ENCODE assay signal across 14 mouse cellular contexts in genomic region chr14:121653241-121653640, GRCm38 (mm10).
DNase-seq lines count a peak whose midpoint lies in the region; ATAC-seq lines count a peak whose summit lies in the region.
"Had no signal": no experiment of that assay in that cellular context is flagged by ENCODE, and none has a peak within 500 bp of the region (broad histone marks: within the 10 kb centered on the region; RNA-seq: fewer than 3 reads in every experiment).

No protein-coding gene starts in this region.

- H3K9me3 ChIP-seq in heart, embryonic 14.5 days (ENCODE audit: control insufficient read depth, low read length): no peaks in the 10 kb centered on the region
- H3K9me3 ChIP-seq: forebrain, embryonic 13.5 days; G1E had no signal

- 52% methylated on average over 7 of the region's 7 CpGs for WGBS in heart, embryonic 14.5 days

- ATAC-seq in heart, embryonic 14.5 days (ENCODE audit: insufficient number of reproducible peaks, insufficient read depth, low FRiP score, low read depth): no peak
- ATAC-seq in cerebellum, adult (ENCODE audit: insufficient number of reproducible peaks, low FRiP score, low TSS enrichment): peak; percentile 80; the same call in 1 of the 2 replicates
- ATAC-seq: forebrain, embryonic 13.5 days had no signal

- no peak for DNase-seq in heart, postnatal 36 days
- peak; percentile 86 for DNase-seq in cerebellum, adult 8-10 months
- peak; percentile 31 to 38 for DNase-seq in heart, postnatal 10 days
- DNase-seq in ovary, adult 18-20 months (ENCODE audit: low spot score): no peak
- no peak for DNase-seq in kidney, postnatal 10 days
- DNase-seq: adrenal gland, adult 2 months; lung, postnatal 4 days; spleen, adult 18-20 months had no signal

- no peaks in the 10 kb centered on the region for H3K27me3 ChIP-seq in heart, embryonic 14.5 days (ENCODE audit: control insufficient read depth, insufficient read depth, low read length)
- H3K27me3 ChIP-seq: forebrain, embryonic 13.5 days had no signal

- no peak overlapping the region for H3K4me3 ChIP-seq in heart, embryonic 14.5 days (ENCODE audit: control insufficient read depth in 1 of 2, insufficient read depth in 1 of 2, low read depth in 1 of 2, low read length in 2 of 2)
- H3K4me3 ChIP-seq: forebrain, embryonic 13.5 days; myocyte had no signal

- no peak overlapping the region for H3K4me2 ChIP-seq in heart, embryonic 14.5 days (ENCODE audit: low read length)
- H3K4me2 ChIP-seq: forebrain, embryonic 13.5 days; midbrain, embryonic 11.5 days had no signal

- peak overlapping the region; percentile 57 to 61 for H3K27ac ChIP-seq in heart, embryonic 14.5 days (replicated peaks in 1 of 2; ENCODE audit: control insufficient read depth in 1 of 2, insufficient read depth in 1 of 2, low read depth in 2 of 2, low read length in 2 of 2)
- H3K27ac ChIP-seq: forebrain, embryonic 13.5 days had no signal

- H3K9ac ChIP-seq in heart, embryonic 14.5 days (ENCODE audit: low read length): no peak overlapping the region
- H3K9ac ChIP-seq: forebrain, embryonic 13.5 days had no signal

- H3K4me1 ChIP-seq in heart, embryonic 14.5 days (ENCODE audit: control insufficient read depth in 2 of 2, insufficient read depth in 2 of 2, low read length in 2 of 2): peaks cover 18 to 21% of the 10 kb centered on the region in 2 experiments
- H3K4me1 ChIP-seq: forebrain, embryonic 13.5 days had no signal

- intact Hi-C loops in heart, postnatal 36 days (cut with DNase I): no loop called here
- intact Hi-C loops in heart, postnatal 10 days (cut with DNase I): no loop called here

- 0 out of 2 replicates have a peak, but pooled peaks cover 5% of the 10 kb centered on the region for H3K36me3 ChIP-seq in heart, embryonic 14.5 days (ENCODE audit: control insufficient read depth, insufficient read depth, low read length)

Comparison
In these comparisons a context has a peak if more than half of its experiments do, and no peak if none do; other contexts are left out.
1. DNase-seq: peak in cerebellum, adult 8-10 months (single experiment) and heart, postnatal 10 days (2 of 2); none in heart, postnatal 36 days (0 of 2), ovary, adult 18-20 months (single experiment) and kidney, postnatal 10 days (single experiment).